Mouse (Mus musculus) hindbrain, embryonic 12.5 days (tissue): ENCODE results near the gene Ppm1k. TPM values are rescaled to one million over a fixed set of nuclear protein-coding genes. Genes with fewer than 3 reads are reported as not detected.
"Not testable (repeated sequence)": the region's sequence is repeated elsewhere in the genome, so short reads cannot be mapped to it uniquely, and the experiment has no call there.

Source experiments
- ATAC-seq: fragments of 200-750 bp; cut with Nextera tagmentation; 2 replicates; pipeline ENCODE4 v1.8.0; 2017; ENCODE audit warnings: moderate TSS enrichment; ENCODE audit not compliant: low FRiP score
- H3K27ac ChIP-seq: fragments of 300-500 bp; sonication (generic); 2 replicates; pipeline ENCODE4 v1.5.1; 2016; ENCODE audit warnings: mild to moderate bottlenecking
- H3K27me3 ChIP-seq: fragments of 300-500 bp; sonication (generic); 2 replicates; pipeline ENCODE4 v1.6.1; 2016; ENCODE audit warnings: mild to moderate bottlenecking
- H3K36me3 ChIP-seq: fragments of 300-500 bp; sonication (generic); 2 replicates; pipeline ENCODE4 v1.6.1; 2016; ENCODE audit warnings: mild to moderate bottlenecking
- H3K4me1 ChIP-seq: fragments of 300-500 bp; sonication (generic); 2 replicates; pipeline ENCODE4 v1.6.1; 2016
- H3K4me2 ChIP-seq: fragments of 300-500 bp; sonication (generic); replicated peaks from 2 replicates; pipeline ENCODE4 v1.6.1; 2016; ENCODE audit warnings: mild to moderate bottlenecking
- H3K4me3 ChIP-seq: fragments of 300-500 bp; sonication (generic); 2 replicates; pipeline ENCODE4 v1.5.1; 2016; ENCODE audit warnings: mild to moderate bottlenecking
- H3K9ac ChIP-seq: fragments of 300-500 bp; sonication (generic); 2 replicates; pipeline ENCODE4 v1.6.1; 2016; ENCODE audit warnings: mild to moderate bottlenecking, moderate library complexity
- H3K9me3 ChIP-seq: fragments of 300-500 bp; sonication (generic); replicated peaks from 2 replicates; pipeline ENCODE4 v1.6.1; 2016; ENCODE audit warnings: mild to moderate bottlenecking
- WGBS: fragments of 180-500 bp; shearing (Covaris S2); methylation state at CpG from one replicate; pipeline ENCODE4 v1.1.7; 2016; 5-methylcytosine and 5-hydroxymethylcytosine counted together
- polyA plus RNA-seq: library from polyadenylated mRNA; unstranded; fragments of >200 nt; fragmentation: Nextera tagmentation; extraction: Ambion mirVana; gene quantifications from 2 replicates; pipeline ENCODE4 v1.2.1, GENCODE M21; 2016

Gene Ppm1k
- polyA plus RNA-seq, 1 experiment from 2014 or later: 7.4 TPM

- ATAC-seq, H3K4me2 ChIP-seq, H3K36me3 ChIP-seq: not testable (repeated sequence)
Measured at GRCm38 (mm10) chr6:57543591-57543990, 8.3 kb upstream of the Ppm1k start.

GRCm38 (mm10) chr6:57541737-57542335 is 6.6 kb upstream of the Ppm1k start:
- WGBS: 83% methylated on average over 1 of the region's 1 CpGs
- H3K9ac ChIP-seq: no peak overlapping the region
- no peak overlapping the region for H3K4me3 ChIP-seq
- no peak overlapping the region for H3K27ac ChIP-seq
- H3K4me1 ChIP-seq: no peaks in the 10 kb centered on the region
- H3K36me3 ChIP-seq: no peaks in the 10 kb centered on the region
- H3K27me3 ChIP-seq: no peaks in the 10 kb centered on the region
- no peaks in the 10 kb centered on the region for H3K9me3 ChIP-seq
- no peak for ATAC-seq
- H3K4me2 ChIP-seq: no peak overlapping the region

More at GRCm38 (mm10) chr6:57543591-57543990, 8.3 kb upstream of the Ppm1k start:
- not testable (repeated sequence) for H3K27me3 ChIP-seq, H3K9ac ChIP-seq, H3K4me1 ChIP-seq, H3K27ac ChIP-seq, H3K9me3 ChIP-seq, H3K4me3 ChIP-seq

- no peaks in the 10 kb centered on the region for H3K4me1 ChIP-seq
- 81% methylated on average over 5 of the region's 5 CpGs for WGBS
- no peak for ATAC-seq
- no peak overlapping the region for H3K9ac ChIP-seq
- no peak overlapping the region for H3K27ac ChIP-seq
- H3K9me3 ChIP-seq: no peaks in the 10 kb centered on the region
- no peak overlapping the region for H3K4me2 ChIP-seq
- H3K4me3 ChIP-seq: no peak overlapping the region
- no peaks in the 10 kb centered on the region for H3K36me3 ChIP-seq
- no peaks in the 10 kb centered on the region for H3K27me3 ChIP-seq
Measured at GRCm38 (mm10) chr6:57540950-57541498, 5.8 kb upstream of the Ppm1k start.

GRCm38 (mm10) chr6:57537887-57538286 is 2.6 kb upstream of the Ppm1k start:
- no peak for ATAC-seq

GRCm38 (mm10) chr6:57535971-57536669 is 852 bp upstream of the Ppm1k start:
- peak overlapping the region; percentile 78 for H3K4me2 ChIP-seq
- peak overlapping the region; percentile 59 for H3K9ac ChIP-seq
- no peaks in the 10 kb centered on the region for H3K27me3 ChIP-seq
- ATAC-seq: peak; percentile 64
- WGBS: 26% methylated on average over 14 of the region's 14 CpGs
- H3K4me3 ChIP-seq: peak overlapping the region; percentile 56
- H3K4me1 ChIP-seq: peaks cover 10% of the 10 kb centered on the region
- no peaks in the 10 kb centered on the region for H3K36me3 ChIP-seq
- H3K27ac ChIP-seq: peak overlapping the region; percentile 67; the same call in 1 of the 2 replicates
- H3K9me3 ChIP-seq: no peaks in the 10 kb centered on the region

More at GRCm38 (mm10) chr6:57537887-57538286, 2.6 kb upstream of the Ppm1k start:
- H3K27me3 ChIP-seq: no peaks in the 10 kb centered on the region
- H3K4me3 ChIP-seq: no peak overlapping the region
- H3K27ac ChIP-seq: no peak overlapping the region
- no peak overlapping the region for H3K4me2 ChIP-seq
- WGBS: 89% methylated on average over 5 of the region's 5 CpGs
- H3K9ac ChIP-seq: no peak overlapping the region
- no peaks in the 10 kb centered on the region for H3K9me3 ChIP-seq
- H3K4me1 ChIP-seq: peaks cover 10% of the 10 kb centered on the region
- H3K36me3 ChIP-seq: no peaks in the 10 kb centered on the region

- Histone ChIP-seq H3K9me3 (no peaks in the 10 kb centered on the region), H3K27me3 (no peaks in the 10 kb centered on the region), H3K27ac (peak overlapping the region; percentile 62), H3K9ac (peak overlapping the region; percentile 67), H3K36me3 (no peaks in the 10 kb centered on the region), H3K4me1 (peaks cover 10% of the 10 kb centered on the region), H3K4me2 (peak overlapping the region; percentile 78), H3K4me3 (peak overlapping the region; percentile 56)
- peak; percentile 64 for ATAC-seq
- whole genome bisulfite sequencing: under 1% methylated on average over 31 of the region's 31 CpGs
Measured at GRCm38 (mm10) chr6:57534611-57535286, 519 bp downstream of the Ppm1k start.

GRCm38 (mm10) chr6:57534231-57534610 is 1.0 kb downstream of the Ppm1k start:
- no peak for ATAC-seq
- Histone ChIP-seq H3K27me3 (no peaks in the 10 kb centered on the region), H3K27ac (peak overlapping the region; percentile 62; the same call in 1 of the 2 replicates), H3K9ac (peak overlapping the region; percentile 67), H3K9me3 (no peaks in the 10 kb centered on the region), H3K4me2 (peak overlapping the region; percentile 78), H3K36me3 (no peaks in the 10 kb centered on the region), H3K4me1 (peaks cover 10% of the 10 kb centered on the region), H3K4me3 (peak overlapping the region; percentile 56)
- 4% methylated on average over 8 of the region's 8 CpGs for WGBS

GRCm38 (mm10) chr6:57533410-57533809 is 1.9 kb downstream of the Ppm1k start:
- Histone ChIP-seq H3K27ac (no peak overlapping the region), H3K36me3 (no peaks in the 10 kb centered on the region), H3K9me3 (no peaks in the 10 kb centered on the region), H3K4me1 (peaks cover 10% of the 10 kb centered on the region), H3K27me3 (no peaks in the 10 kb centered on the region), H3K4me3 (no peak overlapping the region), H3K9ac (no peak overlapping the region), H3K4me2 (peak overlapping the region; percentile 78)
- ATAC-seq: no peak
- 63% methylated on average over 2 of the region's 2 CpGs for WGBS

GRCm38 (mm10) chr6:57532022-57532421 is 3.2 kb downstream of the Ppm1k start:
- H3K27me3 ChIP-seq: no peaks in the 10 kb centered on the region
- ATAC-seq: no peak
- no peaks in the 10 kb centered on the region for H3K9me3 ChIP-seq
- peaks cover 10% of the 10 kb centered on the region for H3K4me1 ChIP-seq
- no peak overlapping the region for H3K9ac ChIP-seq
- H3K4me3 ChIP-seq: no peak overlapping the region
- H3K27ac ChIP-seq: no peak overlapping the region
- no peaks in the 10 kb centered on the region for H3K36me3 ChIP-seq
- WGBS: 92% methylated on average over 1 of the region's 1 CpGs
- no peak overlapping the region for H3K4me2 ChIP-seq

- peaks cover 10% of the 10 kb centered on the region for H3K4me1 ChIP-seq
- H3K9me3 ChIP-seq: no peaks in the 10 kb centered on the region
- no peaks in the 10 kb centered on the region for H3K36me3 ChIP-seq
- no peak for ATAC-seq
- WGBS: 85% methylated on average over 1 of the region's 1 CpGs
- H3K4me2 ChIP-seq: no peak overlapping the region
- no peaks in the 10 kb centered on the region for H3K27me3 ChIP-seq
- H3K27ac ChIP-seq: no peak overlapping the region
- H3K9ac ChIP-seq: no peak overlapping the region
- H3K4me3 ChIP-seq: no peak overlapping the region
Measured at GRCm38 (mm10) chr6:57531441-57531840, 3.8 kb downstream of the Ppm1k start.

GRCm38 (mm10) chr6:57531011-57531410 is 4.3 kb downstream of the Ppm1k start:
- no peaks in the 10 kb centered on the region for H3K9me3 ChIP-seq
- no peak overlapping the region for H3K4me2 ChIP-seq
- H3K4me1 ChIP-seq: peaks cover 10% of the 10 kb centered on the region
- no peak overlapping the region for H3K9ac ChIP-seq
- H3K27ac ChIP-seq: no peak overlapping the region
- no peaks in the 10 kb centered on the region for H3K27me3 ChIP-seq
- no peak for ATAC-seq
- WGBS: 82% methylated on average over 4 of the region's 4 CpGs
- H3K4me3 ChIP-seq: no peak overlapping the region
- H3K36me3 ChIP-seq: no peaks in the 10 kb centered on the region

- WGBS: 100% methylated on average over 1 of the region's 1 CpGs
- Histone ChIP-seq H3K4me2 (no peak overlapping the region), H3K36me3 (no peaks in the 10 kb centered on the region), H3K9ac (no peak overlapping the region), H3K27me3 (no peaks in the 10 kb centered on the region), H3K27ac (no peak overlapping the region), H3K4me3 (no peak overlapping the region), H3K4me1 (peaks cover 10% of the 10 kb centered on the region), H3K9me3 (no peaks in the 10 kb centered on the region)
- ATAC-seq: no peak
Measured at GRCm38 (mm10) chr6:57529336-57529845, 5.9 kb downstream of the Ppm1k start.
